Mouse (Mus musculus) hindbrain, embryonic 12.5 days (tissue): ENCODE measurements around the gene Lao1. TPM values are rescaled to one million over a fixed set of nuclear protein-coding genes. Genes with fewer than 3 reads are reported as not detected.
A peak's percentile ranks its signal among the peaks of the same experiment; 100 is the strongest.

ENCODE experiments used
- ATAC-seq: fragments of 200-750 bp; cut with Nextera tagmentation; 2 replicates; pipeline ENCODE4 v1.8.0; 2017; ENCODE audit warnings: moderate TSS enrichment; ENCODE audit not compliant: low FRiP score
- H3K27ac ChIP-seq: fragments of 300-500 bp; sonication (generic); 2 replicates; pipeline ENCODE4 v1.5.1; 2016; ENCODE audit warnings: mild to moderate bottlenecking
- H3K27me3 ChIP-seq: fragments of 300-500 bp; sonication (generic); 2 replicates; pipeline ENCODE4 v1.6.1; 2016; ENCODE audit warnings: mild to moderate bottlenecking
- H3K36me3 ChIP-seq: fragments of 300-500 bp; sonication (generic); 2 replicates; pipeline ENCODE4 v1.6.1; 2016; ENCODE audit warnings: mild to moderate bottlenecking
- H3K4me1 ChIP-seq: fragments of 300-500 bp; sonication (generic); 2 replicates; pipeline ENCODE4 v1.6.1; 2016
- H3K4me2 ChIP-seq: fragments of 300-500 bp; sonication (generic); replicated peaks from 2 replicates; pipeline ENCODE4 v1.6.1; 2016; ENCODE audit warnings: mild to moderate bottlenecking
- H3K4me3 ChIP-seq: fragments of 300-500 bp; sonication (generic); 2 replicates; pipeline ENCODE4 v1.5.1; 2016; ENCODE audit warnings: mild to moderate bottlenecking
- H3K9ac ChIP-seq: fragments of 300-500 bp; sonication (generic); 2 replicates; pipeline ENCODE4 v1.6.1; 2016; ENCODE audit warnings: mild to moderate bottlenecking, moderate library complexity
- H3K9me3 ChIP-seq: fragments of 300-500 bp; sonication (generic); replicated peaks from 2 replicates; pipeline ENCODE4 v1.6.1; 2016; ENCODE audit warnings: mild to moderate bottlenecking
- WGBS: fragments of 180-500 bp; shearing (Covaris S2); methylation state at CpG from one replicate; pipeline ENCODE4 v1.1.7; 2016; 5-methylcytosine and 5-hydroxymethylcytosine counted together
- polyA plus RNA-seq: library from polyadenylated mRNA; unstranded; fragments of >200 nt; fragmentation: Nextera tagmentation; extraction: Ambion mirVana; gene quantifications from 2 replicates; pipeline ENCODE4 v1.2.1, GENCODE M21; 2016

Gene Lao1
- polyA plus RNA-seq, 1 experiment from 2014 or later: not detected

GRCm38 (mm10) chr4:118999691-119000486 lies 38.5 kb downstream of the Lao1 start:
- Histone ChIP-seq H3K36me3 (no peaks in the 10 kb centered on the region), H3K9ac (no peak overlapping the region), H3K27me3 (no peaks in the 10 kb centered on the region), H3K4me3 (no peak overlapping the region), H3K4me2 (no peak overlapping the region), H3K4me1 (no peaks in the 10 kb centered on the region), H3K9me3 (0 out of 2 replicates have a peak, but pooled peaks cover 5% of the 10 kb centered on the region), H3K27ac (no peak overlapping the region)
- no peak for ATAC-seq
- 67% methylated on average over 19 of the region's 19 CpGs for WGBS

DNA sequence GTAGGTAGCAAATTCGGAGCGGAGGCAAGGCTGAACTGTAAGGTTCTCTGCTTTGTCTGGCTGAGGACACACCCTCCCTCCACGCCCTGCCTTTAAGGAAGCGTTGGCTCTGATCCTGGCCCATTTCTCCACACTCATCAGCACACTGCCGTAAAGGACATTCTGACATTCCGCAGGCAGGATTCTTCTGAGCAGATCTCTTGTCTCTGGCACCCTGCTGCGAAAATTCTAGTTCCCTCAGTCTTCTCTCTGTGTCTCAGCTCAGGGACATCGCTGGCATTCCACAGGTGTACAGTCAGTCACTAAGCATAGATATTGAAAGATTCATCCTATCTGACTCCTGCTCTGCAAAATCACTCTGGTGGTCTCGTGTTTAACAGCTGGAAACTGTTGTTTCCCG lies 40.3 kb downstream of the Lao1 start:
- 69% methylated on average over 10 of the region's 10 CpGs for WGBS

GRCm38 (mm10) chr4:119002512-119002911 lies 41.1 kb downstream of the Lao1 start:
- no peaks in the 10 kb centered on the region for H3K27me3 ChIP-seq
- no peaks in the 10 kb centered on the region for H3K4me1 ChIP-seq
- no peak overlapping the region for H3K27ac ChIP-seq
- ATAC-seq: no peak
- no peaks in the 10 kb centered on the region for H3K36me3 ChIP-seq
- 87% methylated on average over 3 of the region's 3 CpGs for WGBS
- H3K9me3 ChIP-seq: no peaks in the 10 kb centered on the region
- no peak overlapping the region for H3K4me2 ChIP-seq
- no peak overlapping the region for H3K4me3 ChIP-seq
- H3K9ac ChIP-seq: no peak overlapping the region; the same call in 1 of the 2 replicates

More for the DNA sequence above, 40.3 kb downstream of the Lao1 start:
- H3K9me3 ChIP-seq: no peaks in the 10 kb centered on the region
- H3K36me3 ChIP-seq: no peaks in the 10 kb centered on the region
- H3K27ac ChIP-seq: no peak overlapping the region
- no peak overlapping the region for H3K4me3 ChIP-seq
- no peak overlapping the region for H3K9ac ChIP-seq
- no peak overlapping the region for H3K4me2 ChIP-seq
- H3K4me1 ChIP-seq: no peaks in the 10 kb centered on the region
- no peak for ATAC-seq
- H3K27me3 ChIP-seq: no peaks in the 10 kb centered on the region

DNA sequence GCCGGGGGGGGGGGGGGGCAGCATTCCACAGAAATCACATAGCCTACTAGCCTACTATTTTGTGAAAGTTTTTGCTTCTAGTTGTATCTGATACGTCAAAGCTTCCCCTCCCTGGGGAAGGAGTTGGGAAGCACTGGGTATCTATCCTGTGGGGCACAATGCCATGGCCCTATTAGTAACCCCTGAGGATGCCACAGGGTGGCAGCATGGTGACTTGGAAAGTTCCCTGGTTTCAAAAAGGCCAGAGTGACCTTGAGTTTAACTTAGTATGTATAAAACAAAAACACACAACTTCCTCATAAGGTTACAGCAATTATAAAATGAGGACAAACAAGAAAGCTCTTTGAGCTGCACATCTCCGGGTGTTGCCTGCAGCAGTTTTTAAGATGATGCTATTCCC lies 42.8 kb downstream of the Lao1 start:
- no peaks in the 10 kb centered on the region for H3K27me3 ChIP-seq
- no peaks in the 10 kb centered on the region for H3K36me3 ChIP-seq
- peaks cover 4% of the 10 kb centered on the region for H3K4me1 ChIP-seq
- no peak overlapping the region for H3K27ac ChIP-seq
- no peak overlapping the region for H3K4me2 ChIP-seq
- ATAC-seq: no peak
- WGBS: 66% methylated on average over 3 of the region's 3 CpGs
- H3K9ac ChIP-seq: no peak overlapping the region
- no peaks in the 10 kb centered on the region for H3K9me3 ChIP-seq
- no peak overlapping the region for H3K4me3 ChIP-seq

- no peaks in the 10 kb centered on the region for H3K27me3 ChIP-seq
Measured at GRCm38 (mm10) chr4:119004613-119005339, 43.4 kb downstream of the Lao1 start.

GRCm38 (mm10) chr4:119007602-119008001 lies 46.2 kb downstream of the Lao1 start:
- Histone ChIP-seq H3K36me3 (no peaks in the 10 kb centered on the region), H3K9me3 (no peaks in the 10 kb centered on the region), H3K27me3 (no peaks in the 10 kb centered on the region), H3K4me3 (no peak overlapping the region), H3K4me1 (peaks cover 7% of the 10 kb centered on the region), H3K4me2 (no peak overlapping the region), H3K9ac (no peak overlapping the region), H3K27ac (no peak overlapping the region)
- ATAC-seq: no peak
- WGBS: 85% methylated on average over 6 of the region's 6 CpGs

More at GRCm38 (mm10) chr4:119004613-119005339, 43.4 kb downstream of the Lao1 start:
- H3K4me1 ChIP-seq: peaks cover 5% of the 10 kb centered on the region
- no peak overlapping the region for H3K4me2 ChIP-seq
- no peak overlapping the region for H3K9ac ChIP-seq
- no peaks in the 10 kb centered on the region for H3K36me3 ChIP-seq
- ATAC-seq: peak; percentile 60
- WGBS: 46% methylated on average over 7 of the region's 7 CpGs
- no peaks in the 10 kb centered on the region for H3K9me3 ChIP-seq
- no peak overlapping the region for H3K27ac ChIP-seq
- no peak overlapping the region for H3K4me3 ChIP-seq

- 26% methylated on average over 6 of the region's 6 CpGs for WGBS
- Histone ChIP-seq H3K27ac (no peak overlapping the region), H3K9me3 (no peaks in the 10 kb centered on the region), H3K4me2 (no peak overlapping the region), H3K27me3 (no peaks in the 10 kb centered on the region), H3K4me1 (peaks cover 7% of the 10 kb centered on the region), H3K4me3 (no peak overlapping the region), H3K9ac (no peak overlapping the region), H3K36me3 (no peaks in the 10 kb centered on the region)
- no peak; the same call in 1 of the 2 replicates for ATAC-seq
Measured at GRCm38 (mm10) chr4:119008476-119008875, 47.1 kb downstream of the Lao1 start.

DNA sequence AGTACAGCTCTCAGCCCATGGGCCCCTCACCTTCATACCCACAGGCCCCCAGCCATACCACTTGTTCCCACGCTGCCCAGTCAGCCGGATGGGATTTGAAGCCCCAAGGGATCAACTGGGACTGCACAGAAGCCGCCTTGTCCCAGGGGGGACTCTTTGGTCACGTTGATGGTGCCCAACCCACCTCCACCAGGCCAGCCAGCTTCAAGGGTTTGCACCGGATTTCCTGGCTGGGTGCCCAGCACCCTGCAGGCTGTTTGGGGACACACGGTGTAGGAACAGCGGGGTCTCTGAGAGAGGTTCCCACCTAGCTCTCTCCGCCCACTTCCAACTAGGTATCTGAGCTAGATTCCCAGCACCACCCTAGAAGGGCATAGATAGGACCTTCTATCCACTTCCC lies 48.4 kb downstream of the Lao1 start:
- H3K4me2 ChIP-seq: no peak overlapping the region
- ATAC-seq: no peak
- H3K4me3 ChIP-seq: no peak overlapping the region
- 77% methylated on average over 8 of the region's 8 CpGs for WGBS
- no peak overlapping the region for H3K27ac ChIP-seq
- no peaks in the 10 kb centered on the region for H3K9me3 ChIP-seq
- H3K9ac ChIP-seq: no peak overlapping the region
- H3K4me1 ChIP-seq: peaks cover 7% of the 10 kb centered on the region
- no peaks in the 10 kb centered on the region for H3K36me3 ChIP-seq
- H3K27me3 ChIP-seq: no peaks in the 10 kb centered on the region

GRCm38 (mm10) chr4:119011050-119011680 lies 49.8 kb downstream of the Lao1 start:
- Histone ChIP-seq H3K27ac (no peak overlapping the region), H3K36me3 (no peaks in the 10 kb centered on the region), H3K27me3 (no peaks in the 10 kb centered on the region), H3K4me3 (no peak overlapping the region), H3K9ac (no peak overlapping the region), H3K4me2 (no peak overlapping the region), H3K9me3 (no peaks in the 10 kb centered on the region), H3K4me1 (peaks cover 7% of the 10 kb centered on the region)
- ATAC-seq: no peak
- 63% methylated on average over 10 of the region's 10 CpGs for WGBS

- no peak overlapping the region for H3K27ac ChIP-seq
- peaks cover 7% of the 10 kb centered on the region for H3K4me1 ChIP-seq
Measured at GRCm38 (mm10) chr4:119013031-119013430, 51.7 kb downstream of the Lao1 start.

GRCm38 (mm10) chr4:119014997-119015396 lies 53.6 kb downstream of the Lao1 start:
- H3K27me3 ChIP-seq: no peaks in the 10 kb centered on the region
- H3K9ac ChIP-seq: no peak overlapping the region
- ATAC-seq: no peak
- peaks cover 14% of the 10 kb centered on the region for H3K4me1 ChIP-seq
- H3K36me3 ChIP-seq: no peaks in the 10 kb centered on the region
- H3K4me2 ChIP-seq: no peak overlapping the region
- no peaks in the 10 kb centered on the region for H3K9me3 ChIP-seq
- no peak overlapping the region for H3K4me3 ChIP-seq
- no peak overlapping the region for H3K27ac ChIP-seq

More at GRCm38 (mm10) chr4:119013031-119013430, 51.7 kb downstream of the Lao1 start:
- Histone ChIP-seq H3K9ac (no peak overlapping the region), H3K36me3 (no peaks in the 10 kb centered on the region), H3K4me3 (no peak overlapping the region), H3K9me3 (no peaks in the 10 kb centered on the region), H3K27me3 (no peaks in the 10 kb centered on the region), H3K4me2 (no peak overlapping the region)
- 94% methylated on average over 5 of the region's 5 CpGs for WGBS
- ATAC-seq: no peak

DNA sequence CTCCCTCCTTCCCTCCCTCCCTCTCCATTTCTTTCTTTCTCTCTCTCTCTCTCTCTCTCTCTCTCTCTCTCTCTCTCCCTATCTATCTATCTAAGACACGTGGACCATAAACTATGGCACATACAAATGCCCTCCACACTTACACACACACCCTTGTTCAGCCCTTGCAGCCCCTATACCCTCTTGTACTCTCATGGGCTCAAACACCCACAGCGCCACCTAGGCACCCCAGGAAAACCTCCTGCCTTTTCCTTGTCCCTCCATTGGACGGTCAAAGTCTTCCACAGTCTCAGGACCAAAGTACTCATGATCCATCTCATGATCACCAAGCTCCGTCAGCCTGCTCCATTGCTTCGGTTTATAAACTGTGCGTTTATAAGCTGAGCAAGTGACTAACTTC lies 54.2 kb downstream of the Lao1 start:
- Histone ChIP-seq H3K9me3 (no peaks in the 10 kb centered on the region), H3K4me3 (no peak overlapping the region), H3K4me1 (peaks cover 14% of the 10 kb centered on the region), H3K27ac (no peak overlapping the region), H3K4me2 (no peak overlapping the region), H3K27me3 (no peaks in the 10 kb centered on the region), H3K9ac (no peak overlapping the region), H3K36me3 (no peaks in the 10 kb centered on the region)
- WGBS: 67% methylated on average over 6 of the region's 6 CpGs
- ATAC-seq: no peak
